Mouse (Mus musculus) stomach, embryonic 15.5 days (tissue): ENCODE measurements at regions not wholly inside any gene's neighbourhood (a gene's known extent, or its start where the extent isn't known, plus 50 kb on each side); places are given as distances from the start of the nearest gene placed in this dataset.

Experiments
- ATAC-seq: fragments of 200-750 bp; cut with Nextera tagmentation; 2 replicates; pipeline ENCODE4 v1.8.0; 2017; ENCODE audit warnings: low read depth, moderate number of reproducible peaks, moderate TSS enrichment; ENCODE audit not compliant: insufficient read depth, low FRiP score
- H3K27ac ChIP-seq: fragments of 300-500 bp; sonication (generic); 2 replicates; pipeline ENCODE4 v1.5.1; 2015; ENCODE audit warnings: mild to moderate bottlenecking, inconsistent platforms
- H3K27me3 ChIP-seq: fragments of 300-500 bp; sonication (generic); replicated peaks from 2 replicates; pipeline ENCODE4 v1.6.1; 2015; ENCODE audit warnings: inconsistent platforms
- H3K36me3 ChIP-seq: fragments of 300-500 bp; sonication (generic); 2 replicates; pipeline ENCODE4 v1.6.1; 2015; ENCODE audit warnings: inconsistent platforms
- H3K4me1 ChIP-seq: fragments of 300-500 bp; sonication (generic); 2 replicates; pipeline ENCODE4 v1.6.1; 2015; ENCODE audit warnings: inconsistent platforms
- H3K4me2 ChIP-seq: fragments of 300-500 bp; sonication (generic); 2 replicates; pipeline ENCODE4 v1.6.1; 2015; ENCODE audit warnings: mild to moderate bottlenecking, inconsistent platforms
- H3K4me3 ChIP-seq: fragments of 300-500 bp; sonication (generic); replicated peaks from 2 replicates; pipeline ENCODE4 v1.5.1; 2015; ENCODE audit warnings: inconsistent platforms
- H3K9ac ChIP-seq: fragments of 300-500 bp; sonication (generic); 2 replicates; pipeline ENCODE4 v1.6.1; 2015; ENCODE audit warnings: inconsistent platforms
- H3K9me3 ChIP-seq: fragments of 300-500 bp; sonication (generic); 2 replicates; pipeline ENCODE4 v1.6.1; 2016; ENCODE audit warnings: inconsistent platforms
- WGBS: fragments of 180-500 bp; shearing (Covaris S2); methylation state at CpG from one replicate; pipeline ENCODE4 v1.1.7; 2015; 5-methylcytosine and 5-hydroxymethylcytosine counted together

DNA sequence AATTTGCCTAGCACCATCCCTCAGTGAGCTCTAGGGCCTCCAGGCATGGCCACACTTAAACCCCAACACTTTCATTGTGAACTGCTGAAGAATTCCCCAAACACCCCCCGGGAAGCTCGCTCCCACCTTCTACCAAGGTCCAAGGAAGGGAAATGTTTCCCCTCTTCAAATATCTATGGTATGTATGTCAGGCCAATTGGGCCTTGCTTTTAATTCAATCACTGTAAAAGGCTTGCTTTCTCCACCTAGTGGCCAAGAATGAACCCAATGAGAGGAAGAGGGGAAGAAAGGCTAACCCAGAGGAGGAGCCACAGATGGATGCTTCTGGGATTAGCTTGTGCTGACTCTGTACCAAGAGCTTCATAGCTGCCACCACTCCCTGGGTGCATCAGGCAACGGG lies 336.3 kb upstream of the Tgfbr2 start:
- Histone ChIP-seq H3K9me3 (no peaks in the 10 kb centered on the region), H3K4me2 (no peak overlapping the region), H3K9ac (no peak overlapping the region), H3K27me3 (no peaks in the 10 kb centered on the region), H3K27ac (no peak overlapping the region), H3K4me3 (no peak overlapping the region), H3K36me3 (no peaks in the 10 kb centered on the region), H3K4me1 (no peaks in the 10 kb centered on the region)
- WGBS = 48% methylated on average over 3 of the region's 3 CpGs
- no peak for ATAC-seq

DNA sequence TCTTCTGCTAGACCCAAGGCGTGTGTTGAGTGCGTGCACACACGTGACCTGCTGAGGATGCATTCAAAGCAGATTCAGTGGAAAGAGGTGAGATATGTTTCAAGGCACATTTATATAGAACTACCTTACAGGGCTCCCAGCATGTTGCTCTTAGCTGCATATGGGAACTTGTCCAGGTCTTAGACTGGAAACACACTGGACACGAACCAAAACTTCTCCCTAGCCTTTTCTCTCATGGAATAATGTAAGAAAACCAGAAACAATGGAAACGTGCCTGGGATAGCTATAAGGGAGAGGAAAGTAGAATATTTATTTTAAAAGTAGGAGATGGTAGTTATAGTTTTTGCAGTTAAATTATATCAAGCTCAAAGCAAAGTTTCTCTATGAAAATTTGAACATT lies 332.6 kb upstream of the Tgfbr2 start:
- WGBS = 82% methylated on average over 5 of the region's 5 CpGs
- Histone ChIP-seq H3K4me1 (no peaks in the 10 kb centered on the region), H3K4me3 (no peak overlapping the region), H3K27me3 (no peaks in the 10 kb centered on the region), H3K9ac (no peak overlapping the region), H3K4me2 (no peak overlapping the region), H3K27ac (no peak overlapping the region), H3K9me3 (no peaks in the 10 kb centered on the region), H3K36me3 (no peaks in the 10 kb centered on the region)
- ATAC-seq = no peak

DNA sequence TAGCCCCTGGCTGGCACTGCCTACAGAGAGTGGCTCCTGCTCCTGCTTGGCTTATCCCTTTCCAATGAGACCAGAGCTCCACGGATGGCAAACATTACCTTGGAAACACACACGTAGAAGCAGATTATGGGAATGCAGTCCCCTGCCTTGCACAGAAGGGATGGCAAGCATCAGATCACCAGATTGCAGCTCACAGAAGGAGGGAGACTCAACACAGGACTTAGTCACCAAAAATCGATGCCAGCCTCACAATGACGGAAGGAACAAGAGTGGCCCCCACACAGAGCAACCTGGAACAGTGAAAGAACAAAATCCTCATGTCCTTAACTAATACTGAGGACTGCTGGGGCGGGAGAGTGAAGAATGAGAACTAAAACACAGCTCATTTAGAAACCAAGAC lies 327.7 kb upstream of the Tgfbr2 start:
- H3K27ac ChIP-seq = no peak overlapping the region
- no peaks in the 10 kb centered on the region for H3K27me3 ChIP-seq
- H3K9ac ChIP-seq = no peak overlapping the region
- no peak overlapping the region for H3K4me3 ChIP-seq
- no peaks in the 10 kb centered on the region for H3K36me3 ChIP-seq
- ATAC-seq = no peak
- 65% methylated on average over 5 of the region's 5 CpGs for WGBS
- no peaks in the 10 kb centered on the region for H3K9me3 ChIP-seq
- no peaks in the 10 kb centered on the region for H3K4me1 ChIP-seq
- no peak overlapping the region for H3K4me2 ChIP-seq

DNA sequence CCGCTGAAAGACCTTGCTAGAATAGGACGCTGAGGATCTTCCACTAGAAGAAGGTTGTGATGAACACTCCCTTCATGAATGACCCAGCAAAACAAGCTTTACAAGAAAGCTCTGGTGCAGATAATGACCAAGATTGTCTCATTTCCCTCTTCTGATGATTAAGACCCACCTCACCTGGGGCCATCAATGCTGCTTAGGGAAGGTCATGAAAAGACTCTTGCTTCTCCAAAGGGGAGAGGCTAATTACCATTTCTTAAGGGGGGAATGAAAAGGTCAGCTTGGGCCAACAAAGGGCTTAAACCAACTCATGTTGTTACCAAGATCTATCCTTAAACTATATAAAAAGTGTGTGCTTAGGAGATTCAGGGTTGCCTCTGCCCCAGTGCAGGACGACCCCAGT lies 325.8 kb upstream of the Tgfbr2 start:
- Histone ChIP-seq H3K9me3 (no peaks in the 10 kb centered on the region), H3K36me3 (no peaks in the 10 kb centered on the region), H3K9ac (no peak overlapping the region), H3K4me3 (no peak overlapping the region), H3K4me1 (no peaks in the 10 kb centered on the region), H3K27me3 (no peaks in the 10 kb centered on the region), H3K27ac (no peak overlapping the region), H3K4me2 (no peak overlapping the region)
- ATAC-seq = no peak
- 83% methylated on average over 3 of the region's 3 CpGs for WGBS

DNA sequence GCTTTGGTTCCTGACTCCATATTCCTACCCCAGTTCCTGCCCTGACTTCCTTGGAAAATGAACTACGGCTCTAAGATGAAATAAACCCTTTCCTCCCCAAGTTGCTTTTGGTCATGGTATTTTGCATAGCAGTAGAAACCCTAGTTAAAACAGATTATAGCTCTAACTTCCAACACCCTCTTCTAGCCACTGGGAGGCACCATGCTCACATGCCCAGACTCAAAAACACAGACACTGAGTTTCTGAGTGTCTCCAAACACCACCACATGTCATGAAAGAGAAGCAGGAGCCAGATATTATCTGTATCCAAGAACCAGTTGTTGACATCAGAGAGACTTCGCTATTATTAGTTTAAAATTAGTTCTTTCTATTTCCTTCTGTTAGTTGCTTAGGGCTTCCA lies 316.1 kb upstream of the Tgfbr2 start:
- no peaks in the 10 kb centered on the region for H3K36me3 ChIP-seq
- no peak overlapping the region for H3K4me2 ChIP-seq
- H3K9me3 ChIP-seq = no peaks in the 10 kb centered on the region
- H3K4me3 ChIP-seq = no peak overlapping the region
- no peak overlapping the region for H3K27ac ChIP-seq
- 90% methylated on average over 2 of the region's 2 CpGs for WGBS
- no peak for ATAC-seq
- no peaks in the 10 kb centered on the region for H3K27me3 ChIP-seq
- H3K4me1 ChIP-seq = no peaks in the 10 kb centered on the region
- no peak overlapping the region for H3K9ac ChIP-seq

DNA sequence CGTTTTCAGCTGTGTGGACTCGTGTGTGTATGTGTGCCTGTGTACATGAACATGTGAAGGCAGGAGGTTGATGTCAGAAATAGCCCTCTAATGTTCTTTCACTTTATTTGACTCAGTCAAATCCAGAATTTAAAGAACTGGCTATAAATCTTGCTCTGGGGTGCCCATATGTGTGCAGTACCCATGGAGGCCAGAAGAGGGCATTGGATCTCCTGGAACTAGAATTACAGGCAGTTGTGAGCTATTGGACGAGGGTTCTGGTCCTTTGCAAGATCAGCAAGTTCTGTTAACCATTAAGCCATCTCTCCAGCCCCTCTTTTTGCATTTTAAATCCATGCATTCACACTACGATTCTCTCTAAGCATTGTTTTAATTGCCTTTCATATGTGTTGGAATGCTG lies 314.6 kb upstream of the Tgfbr2 start:
- Histone ChIP-seq H3K9me3 (no peaks in the 10 kb centered on the region), H3K9ac (no peak overlapping the region), H3K27me3 (no peaks in the 10 kb centered on the region), H3K36me3 (no peaks in the 10 kb centered on the region), H3K4me3 (no peak overlapping the region), H3K27ac (no peak overlapping the region), H3K4me1 (no peaks in the 10 kb centered on the region), H3K4me2 (no peak overlapping the region)
- ATAC-seq = no peak
- WGBS = 69% methylated on average over 4 of the region's 4 CpGs

DNA sequence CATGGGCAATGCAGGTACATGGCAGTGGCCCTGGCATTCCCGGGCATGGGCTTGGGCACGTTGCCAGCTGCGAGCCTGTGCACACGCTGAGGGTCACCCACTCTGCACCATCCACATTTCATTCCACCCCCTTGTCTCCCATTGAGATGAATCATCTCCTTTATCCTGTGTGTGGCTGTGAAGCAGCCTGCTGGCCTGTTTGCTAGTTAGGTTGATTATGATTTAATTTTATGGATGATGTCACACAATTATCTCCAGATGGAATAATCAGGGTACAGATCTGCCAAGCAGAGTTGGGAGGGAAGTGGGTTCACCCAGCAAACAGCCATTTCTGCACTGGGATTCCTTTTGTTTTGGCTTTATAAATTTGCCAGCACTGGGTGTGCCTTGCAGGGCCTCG lies 314.1 kb upstream of the Tgfbr2 start:
- Histone ChIP-seq H3K27ac (no peak overlapping the region), H3K9ac (no peak overlapping the region), H3K27me3 (no peaks in the 10 kb centered on the region), H3K4me3 (no peak overlapping the region), H3K36me3 (no peaks in the 10 kb centered on the region), H3K4me2 (no peak overlapping the region), H3K9me3 (no peaks in the 10 kb centered on the region), H3K4me1 (no peaks in the 10 kb centered on the region)
- ATAC-seq = peak; percentile 35; the same call in 1 of the 2 replicates
- 80% methylated on average over 5 of the region's 5 CpGs for WGBS

DNA sequence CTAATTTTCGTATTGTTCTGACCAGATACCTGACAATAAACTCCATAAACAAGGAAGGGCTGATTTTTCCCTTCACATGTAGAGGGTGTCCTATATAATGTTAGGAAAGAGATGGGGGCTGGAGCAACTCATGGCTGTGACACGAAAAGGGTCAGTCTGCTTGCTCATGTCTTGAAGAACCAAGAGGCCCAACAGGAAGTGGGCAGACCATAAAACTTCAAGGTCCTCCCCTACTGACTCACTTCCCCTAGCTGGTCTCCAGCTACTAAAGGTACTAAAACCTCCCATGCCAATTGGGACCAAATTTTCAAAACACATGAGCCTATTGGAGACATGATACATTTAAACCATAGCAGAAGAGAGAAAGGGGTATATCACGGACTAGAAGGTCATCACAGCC lies 302.1 kb upstream of the Tgfbr2 start:
- WGBS = 75% methylated on average over 3 of the region's 3 CpGs

DNA sequence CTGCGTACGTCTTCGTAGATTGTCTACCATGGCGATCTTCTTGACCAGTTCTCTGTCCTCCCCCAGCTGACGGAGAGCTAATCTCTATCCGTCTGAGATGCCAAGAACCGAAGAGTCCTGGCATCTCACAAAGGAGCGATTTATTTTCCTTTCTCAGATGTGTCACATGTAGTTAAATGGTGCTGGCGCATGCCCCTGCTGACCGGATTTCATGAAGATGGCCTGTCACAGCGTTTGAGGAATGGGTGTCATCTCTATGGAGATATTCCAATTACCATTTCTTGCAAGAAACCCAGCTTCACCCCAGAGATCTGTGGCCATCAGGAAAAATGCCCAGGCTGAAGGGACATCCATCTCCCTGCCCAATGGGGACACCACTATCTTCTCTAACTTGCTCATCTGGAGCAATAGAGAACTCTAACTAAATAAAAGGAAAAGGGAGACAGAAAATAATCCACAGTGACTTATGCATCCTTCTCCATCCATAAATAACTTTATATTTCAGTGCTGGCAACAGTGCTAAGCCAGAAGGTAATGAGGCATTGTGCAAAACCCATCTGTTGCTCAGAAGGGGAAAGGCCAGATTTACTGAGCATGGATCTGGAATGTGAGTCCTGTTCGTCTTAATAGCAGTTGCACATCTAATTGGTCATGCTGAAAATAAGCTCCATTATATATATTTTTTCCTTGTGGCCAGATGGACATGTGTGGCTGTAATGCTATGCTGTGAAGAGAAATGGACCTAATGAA lies 300.2 kb upstream of the Tgfbr2 start:
- H3K27me3 ChIP-seq = no peaks in the 10 kb centered on the region
- H3K9me3 ChIP-seq = no peaks in the 10 kb centered on the region
- no peaks in the 10 kb centered on the region for H3K36me3 ChIP-seq
- WGBS = 78% methylated on average over 12 of the region's 12 CpGs
- ATAC-seq = no peak
- no peak overlapping the region for H3K9ac ChIP-seq
- H3K4me1 ChIP-seq = no peaks in the 10 kb centered on the region
- H3K4me2 ChIP-seq = no peak overlapping the region
- no peak overlapping the region for H3K27ac ChIP-seq
- H3K4me3 ChIP-seq = no peak overlapping the region

More for the DNA sequence above, 302.1 kb upstream of the Tgfbr2 start:
- no peaks in the 10 kb centered on the region for H3K27me3 ChIP-seq
- H3K9ac ChIP-seq = no peak overlapping the region
- H3K4me1 ChIP-seq = no peaks in the 10 kb centered on the region
- H3K9me3 ChIP-seq = no peaks in the 10 kb centered on the region
- no peak for ATAC-seq
- H3K36me3 ChIP-seq = no peaks in the 10 kb centered on the region
- H3K4me3 ChIP-seq = no peak overlapping the region
- H3K27ac ChIP-seq = no peak overlapping the region
- H3K4me2 ChIP-seq = no peak overlapping the region

DNA sequence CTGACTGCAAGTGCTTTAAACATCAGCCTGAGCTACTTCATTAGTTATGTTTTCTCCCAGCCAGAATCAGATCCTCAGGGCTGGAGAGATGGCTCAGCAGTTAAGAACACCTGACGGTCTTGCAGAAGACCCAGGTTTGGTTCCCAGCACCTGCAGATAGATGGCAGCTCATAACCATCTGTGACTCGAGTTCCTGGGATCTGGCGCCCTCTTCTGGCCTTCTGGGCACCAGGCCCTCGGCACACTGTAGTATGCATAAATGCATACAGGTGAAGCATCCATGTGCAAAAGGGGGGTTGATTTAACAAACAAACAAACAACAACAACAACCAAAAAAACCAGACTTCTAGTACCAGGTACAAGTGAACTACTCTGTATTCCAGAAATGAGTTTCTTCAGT lies 297.7 kb upstream of the Tgfbr2 start:
- H3K36me3 ChIP-seq = no peaks in the 10 kb centered on the region
- no peaks in the 10 kb centered on the region for H3K9me3 ChIP-seq
- no peaks in the 10 kb centered on the region for H3K4me1 ChIP-seq
- ATAC-seq = no peak
- H3K4me2 ChIP-seq = no peak overlapping the region
- no peaks in the 10 kb centered on the region for H3K27me3 ChIP-seq
- no peak overlapping the region for H3K27ac ChIP-seq
- no peak overlapping the region for H3K9ac ChIP-seq
- WGBS = 74% methylated on average over 4 of the region's 4 CpGs
- no peak overlapping the region for H3K4me3 ChIP-seq

DNA sequence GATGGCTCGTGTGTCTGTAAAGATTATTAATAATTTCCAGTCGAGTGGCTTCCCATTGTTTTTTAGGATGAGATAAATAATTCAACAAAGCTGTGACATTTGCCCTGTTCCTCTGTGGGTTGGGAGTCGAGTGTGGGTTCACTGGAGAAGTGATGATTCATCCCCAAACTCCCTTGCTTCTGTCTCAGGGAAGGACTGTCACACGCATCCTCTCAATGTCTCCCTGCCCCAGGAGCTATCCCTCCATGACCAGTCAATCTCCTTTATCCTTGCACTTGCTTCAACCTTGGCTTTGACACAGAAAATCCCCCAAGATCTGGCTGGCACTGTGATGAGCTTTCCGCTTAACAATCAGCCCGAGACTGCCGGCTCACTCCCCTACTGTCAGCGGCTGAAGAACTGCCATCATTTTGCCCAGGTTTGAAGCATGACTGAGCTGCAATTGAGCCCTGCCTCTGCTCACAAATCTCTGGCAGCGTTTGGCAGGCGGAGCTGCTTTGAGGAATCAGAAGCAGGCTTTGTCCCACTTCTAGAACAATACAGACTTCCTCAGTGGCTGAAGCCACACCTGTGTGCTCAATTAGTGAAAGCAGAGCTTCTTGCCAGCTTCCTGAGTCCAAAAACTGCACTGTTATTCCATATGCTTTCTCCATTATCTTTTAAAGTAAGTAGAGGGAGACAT lies 293.6 kb upstream of the Tgfbr2 start:
- no peak for ATAC-seq
- Histone ChIP-seq H3K36me3 (no peaks in the 10 kb centered on the region), H3K9me3 (no peaks in the 10 kb centered on the region), H3K9ac (no peak overlapping the region), H3K27ac (no peak overlapping the region), H3K4me1 (no peaks in the 10 kb centered on the region), H3K4me2 (no peak overlapping the region), H3K4me3 (no peak overlapping the region), H3K27me3 (no peaks in the 10 kb centered on the region)
- WGBS = 57% methylated on average over 10 of the region's 10 CpGs

DNA sequence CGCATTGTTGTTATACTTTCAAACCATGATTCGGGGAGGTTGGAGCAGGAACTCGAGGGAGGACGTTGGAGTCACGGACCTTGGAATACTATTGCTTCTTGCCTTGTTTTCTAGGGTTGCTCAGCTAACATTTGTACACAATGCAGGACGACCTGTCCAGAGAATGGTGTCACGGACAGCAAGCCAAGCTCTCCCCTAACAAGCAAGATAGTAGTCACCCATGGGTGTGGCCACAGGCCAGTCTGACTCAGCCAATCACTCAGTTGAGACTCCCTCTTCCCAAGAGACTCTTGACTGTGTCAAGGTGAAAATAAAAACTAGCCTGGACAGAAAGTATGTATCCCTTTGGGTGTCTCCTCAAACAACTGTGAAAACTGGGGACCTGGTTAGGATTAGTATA lies 291.2 kb upstream of the Tgfbr2 start:
- no peak overlapping the region for H3K27ac ChIP-seq
- H3K36me3 ChIP-seq = no peaks in the 10 kb centered on the region
- H3K9ac ChIP-seq = no peak overlapping the region
- no peak overlapping the region for H3K4me3 ChIP-seq
- no peak overlapping the region for H3K4me2 ChIP-seq
- WGBS = 86% methylated on average over 7 of the region's 7 CpGs
- no peak for ATAC-seq
- H3K27me3 ChIP-seq = no peaks in the 10 kb centered on the region
- H3K4me1 ChIP-seq = no peaks in the 10 kb centered on the region
- H3K9me3 ChIP-seq = no peaks in the 10 kb centered on the region
